Mouse (Mus musculus) yolk sac, embryonic 10.5 days (tissue): ENCODE measurements at regions not wholly inside any gene's neighbourhood (a gene's known extent, or its start where the extent isn't known, plus 50 kb on each side); places are given as distances from the start of the nearest gene placed in this dataset.

Experiments used
- DNase-seq: peaks from one replicate; pipeline ENCODE4 v3.0.0-alpha.2; 2017; ENCODE audit warnings: low spot score

GRCm38 (mm10) chr3:104295015-104295719 is 75.0 kb upstream of the Magi3 start:
- no peak for DNase-seq

DNA sequence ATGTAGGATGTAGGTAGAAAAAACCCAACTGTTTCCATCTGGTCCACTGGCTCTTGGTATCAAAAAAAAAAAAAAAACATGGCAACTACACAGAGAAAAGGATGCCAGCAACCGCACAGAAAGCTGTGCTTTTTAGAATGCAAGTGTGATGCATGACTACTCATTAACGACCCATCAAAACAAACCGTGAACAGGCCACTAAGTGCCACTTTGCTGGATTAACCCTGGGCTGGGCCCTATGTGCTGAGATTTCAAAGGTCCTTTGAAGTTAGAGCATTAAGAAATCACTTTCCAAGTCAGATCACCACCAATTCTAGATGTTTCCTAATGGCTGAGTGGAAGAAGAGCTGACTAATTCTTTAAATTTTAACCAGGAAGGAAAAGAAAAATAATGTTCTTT is 73.7 kb upstream of the Magi3 start:
- DNase-seq = no peak

- peak; percentile 9 for DNase-seq
Observed at GRCm38 (mm10) chr3:104288970-104289680, 69.0 kb upstream of the Magi3 start.

- DNase-seq = no peak
Observed at GRCm38 (mm10) chr3:104287900-104288299, 67.7 kb upstream of the Magi3 start.

GRCm38 (mm10) chr3:104284961-104285360 is 64.8 kb upstream of the Magi3 start:
- no peak for DNase-seq

- no peak for DNase-seq
Observed at GRCm38 (mm10) chr3:104283855-104284254, 63.7 kb upstream of the Magi3 start.

DNA sequence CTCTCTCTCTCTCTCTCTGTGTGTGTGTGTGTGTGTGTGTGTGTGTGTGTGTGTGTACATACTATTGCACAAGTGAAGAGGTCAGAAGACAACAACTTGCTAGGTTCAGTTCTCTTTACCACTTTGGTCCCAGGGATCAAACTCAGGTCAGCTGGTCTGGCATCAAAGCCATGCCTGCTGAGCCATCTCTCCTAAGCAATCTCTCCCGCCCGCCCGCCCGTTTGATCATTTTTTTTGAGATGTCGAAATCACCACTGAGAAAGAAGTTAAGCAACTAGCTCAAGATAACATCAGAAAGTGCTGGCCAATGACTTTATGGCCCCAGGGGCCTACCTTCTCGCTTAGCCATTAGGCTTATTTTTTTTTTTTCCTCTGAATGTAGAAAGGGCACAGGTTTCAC is 59.3 kb upstream of the Magi3 start:
- peak; percentile 34 for DNase-seq

GRCm38 (mm10) chr3:104274718-104275302 is 54.6 kb upstream of the Magi3 start:
- no peak for DNase-seq

DNA sequence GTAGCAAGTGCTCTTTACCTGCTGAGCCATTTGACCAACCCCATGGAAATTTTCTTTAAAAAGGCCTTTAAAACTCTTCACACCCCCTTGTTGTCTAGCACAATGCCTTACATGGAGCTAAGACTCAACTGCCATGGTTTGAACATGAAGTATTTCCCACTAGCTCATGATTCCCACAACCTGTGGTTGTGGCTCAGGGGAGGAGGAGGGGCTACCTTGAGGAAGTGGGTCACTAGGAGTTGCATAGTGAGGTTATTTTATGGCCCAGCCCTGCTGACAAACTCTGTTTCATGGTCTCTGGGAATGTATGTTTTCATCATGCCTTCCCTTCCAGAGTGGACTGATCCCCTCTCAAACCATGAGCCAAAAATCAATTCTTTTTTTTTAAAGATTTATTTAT is 53.9 kb upstream of the Magi3 start:
- no peak for DNase-seq
